Mouse (Mus musculus): ENCODE results near the gene Rxra. TPM values are rescaled to one million over a fixed set of nuclear protein-coding genes. Genes with fewer than 3 reads are reported as not detected.
A peak's percentile ranks its signal among the peaks of the same experiment; 100 is the strongest.

The Rxra gene
- total and polyA plus RNA-seq, 2 experiments = 108 to 313 TPM

GRCm38 (mm10) chr2:27716339-27716738, 40.1 kb downstream of the Rxra start:
- no peak for DNase-seq (ENCODE audit: extremely low read depth, low read depth, low spot score)
- WGBS = 53% methylated on average over 3 of the region's 3 CpGs
- Histone ChIP-seq H3K79me2 (ENCODE audit: control insufficient read depth, insufficient read depth, low read length) (peaks cover 98% of the 10 kb centered on the region), H3K27me3 (ENCODE audit: control insufficient read depth, insufficient read depth, low read length) (no peaks in the 10 kb centered on the region), H3K4me3 (ENCODE audit: insufficient read depth, low read depth, low read length) (no peak overlapping the region), H3K27ac (replicated peaks; ENCODE audit: insufficient read depth, low read depth, low read length) (peak overlapping the region; percentile 20; the same call in 1 of the 2 replicates), H3K9ac (ENCODE audit: low read depth, low read length) (peak overlapping the region; percentile 16; the same call in 1 of the 2 replicates), H3K4me1 (ENCODE audit: control insufficient read depth, insufficient read depth, low read length) (peaks cover 88% of the 10 kb centered on the region), H3K36me3 (ENCODE audit: control insufficient read depth, insufficient read depth, low read length) (no peaks in the 10 kb centered on the region)
- TF ChIP-seq CTCF (IDR thresholded peaks at IDR 0.05; ENCODE audit: low read depth, low read length) = no peak
- no peak for TF ChIP-seq POLR2A (IDR thresholded peaks at IDR 0.05; ENCODE audit: extremely low read depth, insufficient read depth, low read length)

DNA sequence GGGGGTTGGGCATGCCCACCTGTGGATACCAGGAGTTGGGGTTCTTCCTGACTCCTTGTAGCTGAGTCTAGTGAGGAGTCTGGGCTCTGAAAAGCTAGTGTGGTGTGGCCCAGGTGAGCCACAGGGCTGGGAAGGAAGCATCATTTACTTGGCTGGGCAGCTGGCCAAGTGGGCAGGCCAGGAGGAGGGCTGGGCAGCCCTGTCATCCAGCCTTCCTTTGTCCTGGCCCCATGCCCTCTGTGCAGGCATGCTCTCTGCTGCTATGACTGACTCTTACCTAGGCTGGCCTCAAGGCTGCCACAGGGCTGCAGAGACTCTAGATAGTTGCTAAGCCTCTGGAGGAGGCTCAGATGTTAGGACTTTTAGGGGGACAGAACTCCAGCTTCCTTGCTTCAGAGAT, 42.0 kb downstream of the Rxra start:
- peak; percentile 74 for DNase-seq (ENCODE audit: extremely low read depth, low read depth, low spot score)
- TF ChIP-seq POLR2A (IDR thresholded peaks at IDR 0.05; ENCODE audit: extremely low read depth, insufficient read depth, low read length) (no peak), CTCF (IDR thresholded peaks at IDR 0.05; ENCODE audit: low read depth, low read length) (no peak)
- Histone ChIP-seq H3K4me1 (ENCODE audit: control insufficient read depth, insufficient read depth, low read length) (peaks cover 88% of the 10 kb centered on the region), H3K9ac (ENCODE audit: low read depth, low read length) (no peak overlapping the region), H3K27me3 (ENCODE audit: control insufficient read depth, insufficient read depth, low read length) (no peaks in the 10 kb centered on the region), H3K79me2 (ENCODE audit: control insufficient read depth, insufficient read depth, low read length) (peaks cover 98% of the 10 kb centered on the region), H3K4me3 (ENCODE audit: insufficient read depth, low read depth, low read length) (no peak overlapping the region), H3K27ac (replicated peaks; ENCODE audit: insufficient read depth, low read depth, low read length) (no peak overlapping the region), H3K36me3 (ENCODE audit: control insufficient read depth, insufficient read depth, low read length) (no peaks in the 10 kb centered on the region)

DNA sequence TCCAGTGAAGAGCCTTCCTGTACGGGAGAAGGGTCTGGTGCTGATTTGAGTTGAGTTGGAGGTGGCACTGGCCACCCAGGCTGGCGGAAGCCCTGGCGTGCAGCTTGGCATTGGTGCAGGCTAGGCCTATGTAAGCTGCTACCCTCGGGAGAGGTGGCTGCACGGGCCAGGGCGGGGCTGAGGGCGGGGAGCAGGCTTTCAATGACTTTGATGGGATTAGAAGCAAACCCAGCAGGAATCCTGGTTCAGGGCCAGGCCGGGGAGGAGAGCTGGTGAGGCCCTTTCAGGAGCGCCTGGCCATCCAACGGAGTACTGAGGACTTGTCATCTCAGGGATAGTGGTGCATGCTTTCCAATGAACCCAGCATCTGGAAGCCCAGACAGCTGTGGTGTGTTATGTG, 43.4 kb downstream of the Rxra start:
- Histone ChIP-seq H3K79me2 (ENCODE audit: control insufficient read depth, insufficient read depth, low read length) (peaks cover 97% of the 10 kb centered on the region), H3K9ac (ENCODE audit: low read depth, low read length) (peak overlapping the region; percentile 12; the same call in 1 of the 2 replicates), H3K36me3 (ENCODE audit: control insufficient read depth, insufficient read depth, low read length) (no peaks in the 10 kb centered on the region), H3K27ac (replicated peaks; ENCODE audit: insufficient read depth, low read depth, low read length) (no peak overlapping the region), H3K4me1 (ENCODE audit: control insufficient read depth, insufficient read depth, low read length) (peaks cover 85% of the 10 kb centered on the region), H3K4me3 (ENCODE audit: insufficient read depth, low read depth, low read length) (no peak overlapping the region), H3K27me3 (ENCODE audit: control insufficient read depth, insufficient read depth, low read length) (no peaks in the 10 kb centered on the region)
- DNase-seq (ENCODE audit: extremely low read depth, low read depth, low spot score) = no peak
- 26% methylated on average over 10 of the region's 10 CpGs for WGBS
- TF ChIP-seq POLR2A (IDR thresholded peaks at IDR 0.05; ENCODE audit: extremely low read depth, insufficient read depth, low read length) (no peak), CTCF (IDR thresholded peaks at IDR 0.05; ENCODE audit: low read depth, low read length) (no peak)

- Histone ChIP-seq H3K9ac (ENCODE audit: low read depth, low read length) (peak overlapping the region; percentile 27; the same call in 1 of the 2 replicates), H3K4me1 (ENCODE audit: control insufficient read depth, insufficient read depth, low read length) (peaks cover 84% of the 10 kb centered on the region), H3K27ac (replicated peaks; ENCODE audit: insufficient read depth, low read depth, low read length) (no peak overlapping the region), H3K79me2 (ENCODE audit: control insufficient read depth, insufficient read depth, low read length) (peaks cover 99% of the 10 kb centered on the region), H3K27me3 (ENCODE audit: control insufficient read depth, insufficient read depth, low read length) (no peaks in the 10 kb centered on the region), H3K4me3 (ENCODE audit: insufficient read depth, low read depth, low read length) (no peak overlapping the region), H3K36me3 (ENCODE audit: control insufficient read depth, insufficient read depth, low read length) (no peaks in the 10 kb centered on the region)
- 30% methylated on average over 4 of the region's 4 CpGs for WGBS
- no peak for DNase-seq (ENCODE audit: extremely low read depth, low read depth, low spot score)
- no peak for TF ChIP-seq CTCF (IDR thresholded peaks at IDR 0.05; ENCODE audit: low read depth, low read length)
- TF ChIP-seq POLR2A (IDR thresholded peaks at IDR 0.05; ENCODE audit: extremely low read depth, insufficient read depth, low read length) = no peak
These were observed 45.4 kb downstream of the Rxra start for GRCm38 (mm10) chr2:27721611-27722010.

DNA sequence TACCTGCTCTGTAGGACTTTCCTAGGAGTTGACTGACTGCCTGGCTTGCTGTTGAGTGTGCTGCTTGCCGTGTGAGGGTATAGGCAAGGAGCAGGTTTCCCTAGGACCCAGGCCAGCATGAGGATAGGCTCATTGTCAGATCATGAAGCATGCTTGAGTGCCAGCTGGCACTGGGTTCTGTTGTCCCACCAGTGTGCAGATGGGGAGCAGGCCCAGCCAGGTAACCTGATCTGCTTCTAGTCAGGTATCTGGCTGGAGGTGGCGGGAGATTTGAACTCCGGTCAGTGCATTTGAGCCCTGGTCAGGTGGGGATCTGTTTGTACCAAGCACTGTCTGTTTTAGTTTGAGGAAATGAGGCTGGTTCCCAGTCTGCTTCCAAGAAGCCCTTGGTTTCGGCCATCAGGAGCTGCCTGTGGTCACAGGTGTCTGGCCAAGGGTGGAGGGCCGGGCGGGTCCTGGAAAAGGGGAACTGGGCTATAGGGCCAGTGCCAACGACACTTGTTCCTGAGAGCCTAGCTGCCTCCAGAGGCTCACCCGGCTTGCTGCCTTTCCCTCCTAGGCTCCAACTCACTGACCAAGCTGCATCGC, 48.6 kb downstream of the Rxra start:
- peaks cover 99% of the 10 kb centered on the region for H3K79me2 ChIP-seq (ENCODE audit: control insufficient read depth, insufficient read depth, low read length)
- WGBS = 56% methylated on average over 9 of the region's 9 CpGs
- peaks cover 85% of the 10 kb centered on the region for H3K4me1 ChIP-seq (ENCODE audit: control insufficient read depth, insufficient read depth, low read length)
- H3K27ac ChIP-seq (replicated peaks; ENCODE audit: insufficient read depth, low read depth, low read length) = 0 out of 2 replicates have a peak overlapping the region, but pooled peaks have one; percentile 5
- TF ChIP-seq POLR2A (IDR thresholded peaks at IDR 0.05; ENCODE audit: extremely low read depth, insufficient read depth, low read length) (no peak), CTCF (IDR thresholded peaks at IDR 0.05; ENCODE audit: low read depth, low read length) (no peak)
- H3K9ac ChIP-seq (ENCODE audit: low read depth, low read length) = 0 out of 2 replicates have a peak overlapping the region, but pooled peaks have one; percentile 5
- no peaks in the 10 kb centered on the region for H3K27me3 ChIP-seq (ENCODE audit: control insufficient read depth, insufficient read depth, low read length)
- no peak for DNase-seq (ENCODE audit: extremely low read depth, low read depth, low spot score)
- H3K4me3 ChIP-seq (ENCODE audit: insufficient read depth, low read depth, low read length) = no peak overlapping the region
- H3K36me3 ChIP-seq (ENCODE audit: control insufficient read depth, insufficient read depth, low read length) = no peaks in the 10 kb centered on the region

All from liver, adult 2 months (tissue).